Mouse (Mus musculus) forebrain, postnatal 0 days (tissue): ENCODE measurements around the gene Clip2. TPM values are rescaled to one million over a fixed set of nuclear protein-coding genes. Genes with fewer than 3 reads are reported as not detected.
A peak's percentile ranks its signal among the peaks of the same experiment; 100 is the strongest.

Experiments used
- ATAC-seq: fragments of 200-750 bp; cut with Nextera tagmentation; 2 replicates; pipeline ENCODE4 v1.8.0; 2017; ENCODE audit warnings: mild to moderate bottlenecking, moderate library complexity
- DNase-seq: peaks from one replicate; pipeline ENCODE4 v3.0.0-alpha.2; 2015
- H3K27ac ChIP-seq: fragments of 300-500 bp; sonication (generic); 2 replicates; pipeline ENCODE4 v1.5.1; 2014; ENCODE audit warnings: low read depth, mild to moderate bottlenecking, antibody characterized with exemption, low read length, moderate library complexity, mixed read lengths
- H3K27me3 ChIP-seq: fragments of 300-500 bp; sonication (generic); 2 replicates; pipeline ENCODE4 v1.6.1; 2014; ENCODE audit warnings: mild to moderate bottlenecking, low read length, mixed read lengths; ENCODE audit not compliant: insufficient read depth
- H3K36me3 ChIP-seq: fragments of 300-500 bp; sonication (generic); 2 replicates; pipeline ENCODE4 v1.6.1; 2014; ENCODE audit warnings: mild to moderate bottlenecking, moderate library complexity; ENCODE audit not compliant: insufficient read depth
- H3K4me1 ChIP-seq: fragments of 300-500 bp; sonication (generic); 2 replicates; pipeline ENCODE4 v1.6.1; 2014; ENCODE audit warnings: antibody characterized with exemption; ENCODE audit not compliant: insufficient read depth
- H3K4me2 ChIP-seq: fragments of 300-500 bp; sonication (generic); 2 replicates; pipeline ENCODE4 v1.6.1; 2014; ENCODE audit warnings: low read depth, mild to moderate bottlenecking, moderate library complexity
- H3K4me3 ChIP-seq: fragments of 300-500 bp; sonication (generic); 2 replicates; pipeline ENCODE4 v1.5.1; 2014; ENCODE audit warnings: low read depth, low read length, mixed read lengths
- H3K9ac ChIP-seq: fragments of 300-500 bp; sonication (generic); 2 replicates; pipeline ENCODE4 v1.6.1; 2014; ENCODE audit warnings: mild to moderate bottlenecking
- H3K9me3 ChIP-seq: fragments of 300-500 bp; sonication (generic); 2 replicates; pipeline ENCODE4 v1.6.1; 2016; ENCODE audit warnings: low read length
- CTCF ChIP-seq: sonication (generic); IDR thresholded peaks from 2 replicates; pipeline ENCODE4 v1.5.1; 2016; ENCODE audit warnings: antibody characterized with exemption, control low read depth, low read depth
- WGBS: fragments of 180-500 bp; shearing (Covaris S2); extraction: QIAGEN DNeasy Blood & Tissue Kit; methylation state at CpG from one replicate; pipeline ENCODE4 v1.1.7; 2014; 5-methylcytosine and 5-hydroxymethylcytosine counted together
- polyA plus RNA-seq: library from polyadenylated mRNA; unstranded; fragments of >200 nt; fragmentation: Nextera tagmentation; extraction: Ambion mirVana; gene quantifications from 2 replicates; pipeline ENCODE4 v1.2.1, GENCODE M21; 2015
- total RNA-seq: library from RNA; depleted of rRNA; stranded (reverse); fragments of >200 nt; gene quantifications from 2 replicates; pipeline ENCODE4 v1.2.3, GENCODE M21; 2014

Gene Clip2
- total and polyA plus RNA-seq, 2 experiments from 2014 or later, result 14.5 to 162 TPM

GRCm38 (mm10) chr5:134583006-134583883 lies 31.0 kb upstream of the Clip2 start:
- TF ChIP-seq CTCF, result no peak
- ATAC-seq, result no peak
- DNase-seq, result no peak

GRCm38 (mm10) chr5:134582221-134582907 lies 30.1 kb upstream of the Clip2 start:
- Histone ChIP-seq H3K4me1 (peaks cover 5% of the 10 kb centered on the region; the same call in 1 of the 2 replicates), H3K27me3 (no peaks in the 10 kb centered on the region), H3K9ac (peak overlapping the region; percentile 77), H3K9me3 (no peaks in the 10 kb centered on the region), H3K36me3 (peaks cover 8% of the 10 kb centered on the region; the same call in 1 of the 2 replicates), H3K27ac (no peak overlapping the region), H3K4me3 (peak overlapping the region; percentile 82), H3K4me2 (peak overlapping the region; percentile 83)
- ATAC-seq, result peak; percentile 99
- TF ChIP-seq CTCF, result peak; percentile 84
- DNase-seq, result peak; percentile 98
- WGBS, result 8% methylated on average over 29 of the region's 30 CpGs

More at GRCm38 (mm10) chr5:134583006-134583883, 31.0 kb upstream of the Clip2 start:
- Histone ChIP-seq H3K4me2 (peak overlapping the region; percentile 83), H3K36me3 (peaks cover 9% of the 10 kb centered on the region; the same call in 1 of the 2 replicates), H3K27me3 (no peaks in the 10 kb centered on the region), H3K27ac (no peak overlapping the region), H3K9ac (peak overlapping the region; percentile 77), H3K4me1 (peaks cover 5% of the 10 kb centered on the region; the same call in 1 of the 2 replicates), H3K9me3 (no peaks in the 10 kb centered on the region), H3K4me3 (peak overlapping the region; percentile 82)
- WGBS, result 29% methylated on average over 15 of the region's 15 CpGs

DNA sequence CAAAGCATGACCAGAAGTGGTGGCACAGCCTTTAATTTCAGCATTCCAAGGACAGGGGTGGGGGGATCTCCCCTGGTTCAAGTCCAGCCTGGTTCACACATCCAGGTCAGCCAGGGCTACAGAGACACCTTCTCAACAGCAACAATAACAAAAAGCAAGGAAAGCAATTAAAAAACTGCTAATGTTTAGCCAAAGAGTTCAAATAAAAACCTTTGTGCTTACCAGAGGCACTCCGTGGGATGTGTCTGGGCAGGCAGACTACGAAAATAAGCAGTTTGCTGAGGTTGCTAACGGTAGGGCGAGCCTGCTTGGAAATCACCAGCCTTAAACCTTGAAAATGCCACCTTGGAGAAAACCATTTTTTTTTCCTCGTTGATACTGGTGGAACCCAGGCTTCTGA lies 28.9 kb upstream of the Clip2 start, which contains the start of gene Rfc2:
TSS of gene Rfc2 (plus strand) at position 221 of the 400 bp plus-strand sequence.
- Histone ChIP-seq H3K9me3 (no peaks in the 10 kb centered on the region), H3K4me3 (no peak within 1 kb of the TSS), H3K27ac (no peak within 1 kb of the TSS), H3K9ac (no peak within 1 kb of the TSS), H3K4me2 (no peak within 1 kb of the TSS), H3K27me3 (no peaks in the 10 kb centered on the region), H3K4me1 (peaks cover 5% of the 10 kb centered on the region; the same call in 1 of the 2 replicates), H3K36me3 (no peaks in the 10 kb centered on the region)
- TF ChIP-seq CTCF, result no peak
- ATAC-seq (no peak), DNase-seq (no peak)
- WGBS, result 83% methylated on average over 5 of the region's 5 CpGs

DNA sequence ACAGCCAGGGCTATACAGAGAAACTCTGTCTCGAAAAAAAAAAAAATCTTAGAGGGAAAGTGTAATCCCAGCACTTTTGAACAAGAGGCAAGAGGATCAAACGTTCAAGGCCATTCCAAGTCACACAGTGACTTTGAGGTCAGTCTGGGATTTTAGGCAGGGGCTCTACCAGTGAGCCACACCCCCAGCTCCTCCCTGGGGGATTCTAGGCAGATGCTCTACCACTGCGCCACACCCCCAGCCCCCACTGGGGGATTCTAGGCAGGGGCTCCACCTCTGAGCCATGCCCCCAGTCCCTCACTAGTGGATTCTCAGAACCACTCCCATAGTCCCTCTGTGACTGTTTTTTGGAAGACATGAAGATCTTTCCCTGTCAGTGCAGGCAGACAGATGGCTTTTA lies 26.9 kb upstream of the Clip2 start:
- Histone ChIP-seq H3K9ac (no peak overlapping the region), H3K4me3 (no peak overlapping the region), H3K27me3 (no peaks in the 10 kb centered on the region), H3K4me2 (no peak overlapping the region), H3K27ac (no peak overlapping the region), H3K36me3 (no peaks in the 10 kb centered on the region), H3K4me1 (peaks cover 5% of the 10 kb centered on the region; the same call in 1 of the 2 replicates), H3K9me3 (no peaks in the 10 kb centered on the region)
- ATAC-seq (no peak), DNase-seq (no peak)
- 58% methylated on average over 3 of the region's 3 CpGs for WGBS
- no peak for TF ChIP-seq CTCF

- Histone ChIP-seq H3K27me3 (no peaks in the 10 kb centered on the region), H3K27ac (no peak overlapping the region), H3K4me2 (no peak overlapping the region), H3K9me3 (no peaks in the 10 kb centered on the region), H3K4me3 (no peak overlapping the region), H3K36me3 (no peaks in the 10 kb centered on the region), H3K4me1 (0 out of 2 replicates have a peak, but pooled peaks cover 1% of the 10 kb centered on the region), H3K9ac (no peak overlapping the region)
- DNase-seq (no peak), ATAC-seq (no peak)
- 87% methylated on average over 7 of the region's 7 CpGs for WGBS
- TF ChIP-seq CTCF, result no peak
These were observed 25.3 kb upstream of the Clip2 start for GRCm38 (mm10) chr5:134577534-134577933.

- H3K27me3 ChIP-seq, result no peaks in the 10 kb centered on the region
- H3K36me3 ChIP-seq, result no peaks in the 10 kb centered on the region
- H3K4me1 ChIP-seq, result peaks cover 8% of the 10 kb centered on the region; the same call in 1 of the 2 replicates
- H3K4me2 ChIP-seq, result no peak overlapping the region
- no peak for TF ChIP-seq CTCF
- H3K9me3 ChIP-seq, result no peaks in the 10 kb centered on the region
- DNase-seq, result no peak
- no peak overlapping the region for H3K9ac ChIP-seq
- no peak for ATAC-seq
- 75% methylated on average over 14 of the region's 14 CpGs for WGBS
- no peak overlapping the region for H3K4me3 ChIP-seq
- no peak overlapping the region for H3K27ac ChIP-seq
These were observed 24.4 kb upstream of the Clip2 start for GRCm38 (mm10) chr5:134576517-134577220.
